Mouse (Mus musculus) bone marrow macrophage, adult 2 months (primary cell): Measurements from ENCODE around the gene Oprl1. TPM values are rescaled to one million over a fixed set of nuclear protein-coding genes. Genes with fewer than 3 reads are reported as not detected.
A peak's percentile ranks its signal among the peaks of the same experiment; 100 is the strongest.

Experiments used
- H3K27ac ChIP-seq: 2 replicates; pipeline ENCODE4 v1.5.1; 2012; ENCODE audit warnings: low read depth, low read length; ENCODE audit not compliant: insufficient read depth
- H3K4me1 ChIP-seq: 2 replicates; pipeline ENCODE4 v1.6.1; 2012; ENCODE audit warnings: low read length; ENCODE audit not compliant: control insufficient read depth, insufficient read depth
- H3K4me3 ChIP-seq: 2 replicates; pipeline ENCODE4 v1.5.1; 2012; ENCODE audit warnings: mild to moderate bottlenecking, low read length, moderate library complexity; ENCODE audit not compliant: insufficient read depth
- CTCF ChIP-seq: IDR thresholded peaks from 2 replicates; pipeline ENCODE4 v1.5.1; 2012; ENCODE audit warnings: low read depth, mild to moderate bottlenecking, low read length, moderate library complexity
- POLR2A ChIP-seq: IDR thresholded peaks from 2 replicates; pipeline ENCODE4 v1.6.1; 2012; ENCODE audit warnings: mild to moderate bottlenecking, low read depth, low read length, borderline replicate concordance
- polyA plus RNA-seq: library from polyadenylated mRNA; stranded (reverse); fragments of >200 nt; gene quantifications from 2 replicates; pipeline ENCODE4 v1.2.4, GENCODE M21; 2012; ENCODE audit not compliant: missing spikeins, insufficient read depth, insufficient read length

Oprl1 gene
- polyA plus RNA-seq = not detected in 2 replicates

DNA sequence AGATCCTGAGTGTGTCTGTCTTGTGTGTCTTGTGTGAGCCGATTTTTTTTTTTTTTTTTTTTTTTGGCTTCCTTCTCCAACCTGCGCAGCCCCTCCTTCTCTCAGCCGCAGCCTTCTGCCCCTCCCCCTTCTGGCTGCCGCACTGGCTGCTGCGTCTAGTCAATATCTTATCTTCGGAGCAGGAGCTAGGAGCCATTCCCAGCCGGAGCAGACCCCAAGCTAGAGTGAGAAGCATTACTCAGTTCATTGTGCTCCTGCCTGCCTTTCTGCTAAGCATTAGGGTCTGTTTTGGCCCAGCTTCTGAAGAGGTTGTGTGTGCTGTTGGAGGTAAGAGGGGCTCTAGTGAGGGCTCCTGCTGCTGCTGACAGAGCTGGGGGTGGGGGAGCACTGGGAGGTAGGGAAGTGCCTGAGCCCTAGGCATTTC is at the start of gene Oprl1:
Gene Oprl1 (plus strand): TSS at position 114 of the 424 bp plus-strand sequence.
- no peaks in the 10 kb centered on the region for H3K4me1 ChIP-seq
- H3K4me3 ChIP-seq = no peak within 1 kb of the TSS
- no peak within 1 kb of the TSS for H3K27ac ChIP-seq
- TF ChIP-seq CTCF (no peak), POLR2A (no peak)

DNA sequence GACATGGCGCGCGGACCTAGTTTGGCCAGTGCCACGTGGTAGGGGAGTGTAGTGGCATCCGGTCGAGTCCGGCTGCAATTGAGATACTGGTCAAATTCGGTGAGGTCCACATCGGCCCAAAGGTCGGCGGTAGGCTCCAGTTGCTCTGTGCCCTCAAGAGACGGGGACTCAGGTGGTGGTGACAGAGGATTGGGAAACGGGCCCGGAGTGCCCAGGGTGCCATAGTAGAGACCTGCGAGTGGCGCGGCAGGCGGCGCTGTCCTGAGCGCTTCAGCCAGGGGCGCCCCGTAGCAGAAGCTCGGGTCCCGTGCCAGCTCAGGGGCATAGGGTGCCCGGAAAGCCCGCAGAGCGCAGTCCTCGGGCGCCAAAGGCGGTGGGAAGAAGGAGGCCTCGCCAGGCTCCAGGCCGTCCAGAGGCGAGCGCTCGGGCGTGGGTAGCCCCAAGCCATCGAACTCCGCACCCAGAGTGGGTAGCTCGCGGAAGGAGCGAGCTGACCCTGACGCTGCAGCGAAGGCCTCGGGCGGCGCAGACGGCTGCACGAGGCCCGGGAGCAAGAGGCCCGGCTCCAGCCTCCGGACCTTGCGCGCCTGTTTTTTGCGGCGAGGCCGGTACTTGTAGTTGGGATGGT is 44.4 kb upstream of the Oprl1 start:
- H3K27ac ChIP-seq = no peak overlapping the region
- no peak overlapping the region for H3K4me3 ChIP-seq
- H3K4me1 ChIP-seq = peaks cover 3% of the 10 kb centered on the region; the same call in 1 of the 2 replicates
- TF ChIP-seq POLR2A (no peak), CTCF (no peak)

DNA sequence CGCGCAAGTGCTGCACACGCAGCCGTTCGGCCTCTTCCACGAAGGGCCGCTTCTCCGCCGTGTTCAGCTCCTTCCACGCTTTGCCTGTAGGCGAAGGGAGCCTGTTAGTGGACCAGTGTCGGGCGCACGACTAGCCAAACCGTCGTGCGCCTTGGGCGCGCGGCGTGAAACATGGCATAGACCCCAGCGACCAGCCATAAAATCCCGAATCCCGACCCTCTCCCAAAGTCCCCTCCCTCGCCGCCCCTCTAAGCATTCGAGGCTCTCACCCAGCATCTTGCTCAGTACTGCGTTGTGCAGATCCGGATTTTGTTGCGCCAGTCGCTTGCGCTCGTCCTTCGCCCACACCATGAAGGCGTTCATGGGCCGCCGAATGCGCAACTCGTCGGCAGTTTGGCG is 43.9 kb upstream of the Oprl1 start:
- Histone ChIP-seq H3K4me1 (peaks cover 7% of the 10 kb centered on the region), H3K4me3 (no peak overlapping the region), H3K27ac (no peak overlapping the region)
- TF ChIP-seq CTCF = no peak
- TF ChIP-seq POLR2A = no peak

DNA sequence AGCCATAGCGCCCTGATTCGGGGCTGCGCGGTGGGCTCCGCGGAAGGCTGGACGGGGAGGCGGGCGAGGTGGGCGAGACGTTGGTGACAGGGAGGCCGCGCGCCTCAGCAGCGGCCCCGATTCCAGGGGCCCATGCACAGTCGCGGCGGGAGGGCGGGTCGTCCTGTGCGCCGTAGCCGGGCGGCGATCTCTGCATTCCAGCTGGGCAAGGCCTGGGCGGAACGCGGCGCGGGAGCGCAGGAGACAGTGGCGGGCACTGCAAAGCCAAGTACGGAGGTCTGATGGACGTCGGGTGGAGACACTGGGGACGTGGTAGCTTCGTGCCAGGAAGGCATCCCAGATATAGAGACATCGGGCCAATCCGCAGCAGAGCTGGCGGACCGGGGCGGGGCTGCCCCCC is 43.5 kb upstream of the Oprl1 start, which contains the start of gene Sox18:
Gene Sox18 (minus strand): TSS at position 315 of the 400 bp plus-strand sequence.
- peaks cover 8% of the 10 kb centered on the region for H3K4me1 ChIP-seq
- H3K27ac ChIP-seq = no peak within 1 kb of the TSS
- H3K4me3 ChIP-seq = no peak within 1 kb of the TSS
- no peak for TF ChIP-seq CTCF
- no peak for TF ChIP-seq POLR2A

DNA sequence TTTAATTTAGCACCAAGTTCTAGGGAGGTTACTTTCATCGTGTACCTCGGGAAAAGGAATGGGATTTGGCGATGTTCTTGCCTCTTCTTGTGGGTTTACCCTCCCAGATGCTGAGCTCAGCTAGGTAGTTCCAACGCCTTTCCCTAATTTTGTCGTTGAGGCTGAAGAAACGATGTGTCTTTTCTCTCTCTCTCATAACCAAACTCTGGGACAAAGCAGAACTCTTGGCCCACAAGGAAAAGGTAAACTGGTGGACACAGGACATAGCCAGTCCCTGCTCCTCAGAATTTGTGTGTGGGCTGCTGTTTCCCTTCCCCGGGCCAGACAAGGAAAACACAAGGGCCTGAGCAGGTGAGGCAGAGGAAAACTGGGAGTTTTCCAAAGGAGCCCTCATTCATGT is 42.8 kb upstream of the Oprl1 start:
- Histone ChIP-seq H3K4me3 (no peak overlapping the region), H3K4me1 (peaks cover 8% of the 10 kb centered on the region), H3K27ac (no peak overlapping the region)
- TF ChIP-seq POLR2A = no peak
- no peak for TF ChIP-seq CTCF

DNA sequence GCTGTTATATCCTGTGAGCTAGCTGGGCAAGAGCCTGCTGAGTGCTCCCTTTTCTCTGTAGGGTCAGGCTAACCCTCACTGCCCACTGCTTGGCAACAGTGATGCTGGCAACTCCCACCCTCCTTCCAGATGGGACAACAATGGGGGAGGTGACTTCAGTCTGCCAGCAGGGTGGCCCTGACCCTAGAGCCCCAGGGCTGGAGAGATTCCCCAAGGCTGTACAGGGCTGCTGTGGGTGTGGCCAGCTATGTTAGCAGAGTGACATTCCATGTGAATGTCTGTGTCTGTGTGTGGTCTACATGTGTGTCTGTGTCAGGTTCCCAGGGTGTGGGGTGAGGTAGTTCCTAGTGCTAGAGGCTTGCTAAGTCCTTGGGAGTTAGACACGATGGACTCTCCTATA is 41.3 kb upstream of the Oprl1 start:
- no peak overlapping the region for H3K27ac ChIP-seq
- no peak overlapping the region for H3K4me3 ChIP-seq
- peaks cover 8% of the 10 kb centered on the region for H3K4me1 ChIP-seq
- TF ChIP-seq POLR2A = no peak

DNA sequence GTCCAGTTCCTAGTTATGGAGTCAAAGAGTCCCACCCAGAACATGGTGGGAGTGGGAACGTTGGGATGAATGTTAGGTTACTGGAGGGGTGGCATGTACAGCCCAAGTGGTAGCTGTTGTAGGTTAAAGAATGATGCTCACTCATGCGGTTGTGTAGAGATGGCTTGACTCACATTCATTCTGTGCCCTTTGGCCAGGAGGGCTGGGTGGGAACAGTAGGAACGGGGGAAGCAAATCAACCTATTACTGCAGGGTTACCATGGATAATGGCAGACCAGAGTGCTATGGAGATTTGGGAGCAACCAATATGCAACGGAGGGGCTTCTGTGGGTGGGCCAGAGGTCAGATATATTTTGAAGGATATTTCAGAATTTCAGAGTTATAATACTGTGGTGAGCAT is 39.9 kb upstream of the Oprl1 start:
- Histone ChIP-seq H3K4me3 (no peak overlapping the region), H3K4me1 (peaks cover 11% of the 10 kb centered on the region), H3K27ac (no peak overlapping the region)
- TF ChIP-seq CTCF (no peak), POLR2A (no peak)

DNA sequence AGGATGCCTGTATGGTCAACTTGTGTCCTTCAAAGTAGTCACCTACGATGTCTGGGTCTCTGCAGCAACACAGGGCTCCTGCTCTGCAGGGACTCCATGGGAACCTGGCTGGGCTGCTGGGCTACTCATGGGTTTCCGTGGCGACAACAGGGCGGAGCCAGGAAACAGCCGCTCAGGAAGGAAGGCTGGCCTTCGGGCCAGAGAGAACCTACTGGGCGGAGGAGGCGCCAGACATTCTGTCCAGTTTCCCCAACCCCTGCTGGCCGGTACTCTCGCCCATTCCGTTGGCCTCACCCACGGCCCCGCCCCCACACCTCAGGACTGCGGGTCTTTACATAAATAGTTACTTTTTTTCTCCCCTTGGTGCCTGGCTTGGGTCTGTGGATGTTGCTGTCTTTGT is 39.4 kb upstream of the Oprl1 start:
- TF ChIP-seq CTCF = no peak
- no peak for TF ChIP-seq POLR2A
- Histone ChIP-seq H3K27ac (no peak overlapping the region), H3K4me3 (peak overlapping the region; percentile 41), H3K4me1 (peaks cover 11% of the 10 kb centered on the region)

DNA sequence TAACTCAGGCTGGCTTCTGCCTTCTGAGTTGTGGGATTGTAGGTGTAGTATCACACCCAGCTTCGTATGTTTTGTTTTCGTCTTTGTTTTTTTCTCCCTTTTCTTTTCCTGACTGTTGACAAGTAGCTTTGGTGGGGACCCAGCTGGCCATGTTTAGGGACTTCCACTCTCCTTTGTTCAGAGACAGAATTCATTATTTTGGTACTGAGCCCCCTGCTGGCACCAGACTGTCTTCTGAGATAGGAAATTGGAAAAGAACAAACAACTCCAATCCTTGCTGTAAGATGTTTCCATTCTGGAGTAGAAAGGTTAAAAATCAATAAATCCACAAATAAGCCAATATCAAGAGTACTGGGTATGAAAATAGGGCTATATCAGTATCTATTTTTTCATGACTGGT is 38.4 kb upstream of the Oprl1 start:
- Histone ChIP-seq H3K4me1 (peaks cover 13% of the 10 kb centered on the region), H3K27ac (no peak overlapping the region), H3K4me3 (no peak overlapping the region)
- TF ChIP-seq CTCF = no peak
- TF ChIP-seq POLR2A = no peak

DNA sequence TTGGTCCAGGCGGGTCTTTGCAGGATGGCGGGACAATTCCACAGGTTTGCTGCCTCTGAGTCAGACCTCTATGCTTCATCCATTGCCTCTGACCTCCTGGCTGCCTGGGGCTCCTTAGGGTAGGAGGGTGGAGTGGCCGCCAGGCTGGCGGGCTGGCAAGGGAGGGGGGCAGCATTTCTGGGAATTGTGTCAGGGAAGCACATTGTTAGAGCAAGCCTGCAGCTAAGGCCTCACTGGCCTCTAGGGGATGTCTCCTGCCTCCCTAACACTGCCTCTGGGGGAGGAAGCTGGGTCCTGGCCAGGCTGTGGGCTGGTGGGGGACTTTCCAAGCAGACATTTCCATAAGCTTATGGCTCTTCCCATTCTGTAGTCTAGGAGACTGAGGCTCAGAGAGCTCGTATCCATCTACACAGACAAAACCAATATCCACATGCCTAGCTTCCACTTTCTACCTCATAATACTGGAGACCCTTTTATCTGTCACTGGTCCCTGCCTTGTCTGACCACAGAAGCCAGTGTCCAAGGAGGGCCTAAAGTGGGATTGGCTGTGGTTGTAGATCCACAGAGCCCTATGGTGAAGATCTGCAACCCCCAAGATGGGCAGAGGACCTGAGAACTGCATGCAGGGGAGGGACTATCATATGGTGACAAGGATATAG is 37.6 kb upstream of the Oprl1 start:
- H3K27ac ChIP-seq = no peak overlapping the region
- H3K4me3 ChIP-seq = no peak overlapping the region
- TF ChIP-seq CTCF (no peak), POLR2A (no peak)
- peaks cover 13% of the 10 kb centered on the region for H3K4me1 ChIP-seq
